Mouse (Mus musculus) cortical plate, adult 2 months (tissue): ENCODE results near the gene Sh3rf3. TPM values are rescaled to one million over a fixed set of nuclear protein-coding genes. Genes with fewer than 3 reads are reported as not detected.

ENCODE experiments used
- H3K27ac ChIP-seq: fragments of 200-500 bp; 2 replicates; pipeline ENCODE4 v1.5.1; 2012; ENCODE audit warnings: low read length, control low read depth, inconsistent platforms; ENCODE audit not compliant: insufficient read depth
- H3K4me1 ChIP-seq: fragments of 200-500 bp; 2 replicates; pipeline ENCODE4 v1.6.1; 2011; ENCODE audit warnings: low read length; ENCODE audit not compliant: control insufficient read depth, insufficient read depth
- H3K4me3 ChIP-seq: fragments of 200-500 bp; 2 replicates; pipeline ENCODE4 v1.5.1; 2011; ENCODE audit warnings: mild to moderate bottlenecking, low read length, control low read depth; ENCODE audit not compliant: insufficient read depth
- CTCF ChIP-seq: fragments of 200-500 bp; IDR thresholded peaks from 2 replicates; pipeline ENCODE4 v1.5.1; 2011; ENCODE audit warnings: mild to moderate bottlenecking, control low read depth, low read length; ENCODE audit not compliant: insufficient read depth; ENCODE audit errors: extremely low read depth
- POLR2A ChIP-seq: fragments of 200-500 bp; IDR thresholded peaks from 2 replicates; pipeline ENCODE4 v1.6.1; 2011; ENCODE audit warnings: mild to moderate bottlenecking, low read length, control low read depth; ENCODE audit not compliant: insufficient read depth; ENCODE audit errors: extremely low read depth
- polyA plus RNA-seq: library from polyadenylated mRNA; depleted of rRNA; stranded (reverse); fragments of >200 nt; gene quantifications from 2 replicates; pipeline ENCODE4 v1.2.3, GENCODE M21; 2012

The Sh3rf3 gene
- polyA plus RNA-seq, 1 experiment = 22.9 TPM

DNA sequence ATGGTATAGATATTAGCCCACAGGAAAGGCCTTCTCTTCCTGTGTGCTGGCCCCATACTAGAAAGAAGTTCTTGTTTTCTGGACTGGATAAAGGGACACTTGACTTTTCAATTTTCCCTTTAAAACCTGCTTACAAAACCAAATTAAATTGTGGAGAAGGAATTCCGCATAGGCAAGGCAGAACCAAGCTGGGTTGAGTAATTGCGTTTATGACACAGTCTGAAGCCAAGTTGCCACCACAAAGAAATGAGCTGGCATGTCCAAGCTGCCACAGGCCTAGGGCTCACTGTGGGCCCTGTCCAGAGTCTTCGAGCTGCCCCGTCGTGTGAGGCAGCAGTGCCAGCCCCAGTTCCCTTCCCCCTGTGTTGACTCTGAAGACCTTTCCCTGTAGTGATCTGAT lies 156.2 kb downstream of the Sh3rf3 start:
- H3K4me1 ChIP-seq = no peaks in the 10 kb centered on the region
- H3K27ac ChIP-seq = no peak overlapping the region
- TF ChIP-seq CTCF (no peak), POLR2A (no peak)
- no peak overlapping the region for H3K4me3 ChIP-seq

DNA sequence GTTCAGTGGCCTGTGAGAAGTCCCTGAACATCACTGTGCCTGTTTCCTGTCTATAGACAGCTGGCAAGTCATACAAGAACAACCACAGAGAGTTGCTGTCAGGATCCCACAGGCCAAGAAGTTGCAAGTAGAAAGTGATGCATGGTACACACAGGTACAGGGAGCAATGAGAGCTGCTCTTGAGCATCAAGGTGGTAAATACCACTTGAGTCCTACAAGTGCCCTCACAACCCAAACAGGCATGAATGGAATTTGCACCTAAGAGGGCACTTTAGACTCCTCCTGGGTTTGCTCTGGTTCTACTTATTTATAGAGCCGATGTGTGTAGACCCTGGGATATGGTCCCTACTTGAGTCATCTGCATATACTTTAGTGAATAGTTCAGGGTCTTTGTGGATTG lies 159.0 kb downstream of the Sh3rf3 start:
- H3K4me1 ChIP-seq = no peaks in the 10 kb centered on the region
- no peak overlapping the region for H3K27ac ChIP-seq
- no peak overlapping the region for H3K4me3 ChIP-seq
- TF ChIP-seq POLR2A (no peak), CTCF (no peak)

DNA sequence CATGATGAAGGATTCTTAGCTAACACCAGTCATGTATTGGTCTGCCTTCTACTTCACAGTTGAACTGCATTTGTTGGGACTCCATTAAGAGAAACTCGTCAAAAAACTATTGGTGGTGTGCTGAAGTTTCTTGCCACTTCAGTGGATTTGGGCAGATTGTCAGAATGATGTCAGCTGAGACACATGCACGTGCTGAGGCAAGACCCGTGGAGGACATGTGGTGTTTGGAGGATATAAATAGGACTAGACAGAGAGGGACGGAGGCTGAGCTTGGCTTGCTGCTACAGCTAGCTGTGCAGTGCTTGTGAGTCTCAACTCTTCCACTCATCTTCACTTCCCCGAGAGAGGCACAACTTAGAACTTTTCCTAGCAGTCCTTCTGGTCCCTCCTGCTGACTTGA lies 161.0 kb downstream of the Sh3rf3 start:
- no peak for TF ChIP-seq CTCF
- TF ChIP-seq POLR2A = no peak
- Histone ChIP-seq H3K4me3 (no peak overlapping the region), H3K27ac (no peak overlapping the region), H3K4me1 (no peaks in the 10 kb centered on the region)

DNA sequence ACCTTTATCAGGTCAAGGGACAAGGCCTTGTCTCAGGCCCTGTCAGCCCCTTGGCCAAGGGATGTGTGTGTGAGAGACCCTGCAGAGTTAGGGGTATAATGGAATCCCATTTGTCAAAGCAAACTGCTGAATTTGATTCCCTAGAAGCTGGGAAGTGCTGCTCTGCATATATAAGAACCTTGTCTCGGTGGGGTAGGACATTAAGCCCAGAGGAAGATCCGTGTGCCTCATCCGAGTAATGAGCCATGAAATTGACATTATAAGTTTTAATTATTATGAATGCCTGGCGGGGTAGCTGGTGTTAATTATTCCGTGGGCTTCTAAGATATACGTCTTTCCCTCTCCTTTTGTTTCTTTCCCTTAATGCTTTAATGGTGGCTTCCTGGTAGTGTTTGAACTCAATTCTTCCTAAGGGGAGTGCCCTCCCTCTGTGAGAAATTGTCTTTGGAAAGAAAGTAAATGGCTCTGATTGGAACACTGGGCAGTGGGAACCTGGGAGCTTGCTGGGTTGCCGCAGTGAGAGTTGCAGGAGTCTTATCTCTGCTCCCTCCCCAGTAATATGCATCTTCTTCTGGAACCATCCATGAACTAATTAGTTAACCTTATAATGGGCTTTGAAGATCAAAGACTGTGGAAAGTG lies 166.3 kb downstream of the Sh3rf3 start:
- no peak overlapping the region for H3K4me3 ChIP-seq
- H3K4me1 ChIP-seq = 0 out of 2 replicates have a peak, but pooled peaks cover 2% of the 10 kb centered on the region
- no peak for TF ChIP-seq CTCF
- no peak for TF ChIP-seq POLR2A
- H3K27ac ChIP-seq = no peak overlapping the region

DNA sequence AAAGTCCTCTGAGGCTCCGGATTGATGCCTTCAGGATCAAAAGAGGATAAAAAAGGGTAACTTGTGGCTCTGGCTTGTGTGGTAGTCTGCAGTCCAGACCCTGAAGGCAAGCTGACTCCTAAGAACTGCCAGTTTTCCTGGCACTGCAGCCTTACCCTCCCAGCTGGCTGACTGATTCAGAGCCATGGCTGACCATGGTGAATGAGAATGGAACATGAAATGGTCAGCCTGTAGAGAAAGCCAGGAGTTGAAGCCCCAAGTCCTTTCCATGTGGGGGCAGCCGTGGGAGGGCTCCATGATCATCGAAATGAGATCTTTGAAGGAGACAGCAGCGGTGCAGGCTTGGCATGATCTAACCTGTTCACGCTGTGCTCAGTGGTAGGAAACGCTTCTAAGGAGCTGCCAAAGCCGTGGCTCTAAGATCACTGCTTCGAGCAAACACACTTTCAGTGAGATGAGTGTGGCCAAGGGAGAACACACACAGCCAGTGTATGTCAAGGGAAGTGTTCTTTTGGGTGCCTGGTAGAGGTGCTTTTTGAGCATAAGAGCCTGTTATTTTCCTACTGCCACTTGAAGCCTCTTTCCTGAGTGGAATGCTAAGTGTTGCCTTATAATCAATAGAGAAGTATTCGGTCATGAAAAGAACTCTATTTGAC lies 168.6 kb downstream of the Sh3rf3 start:
- no peak for TF ChIP-seq POLR2A
- no peak for TF ChIP-seq CTCF
- H3K27ac ChIP-seq = no peak overlapping the region
- H3K4me3 ChIP-seq = no peak overlapping the region
- H3K4me1 ChIP-seq = 0 out of 2 replicates have a peak, but pooled peaks cover 2% of the 10 kb centered on the region

DNA sequence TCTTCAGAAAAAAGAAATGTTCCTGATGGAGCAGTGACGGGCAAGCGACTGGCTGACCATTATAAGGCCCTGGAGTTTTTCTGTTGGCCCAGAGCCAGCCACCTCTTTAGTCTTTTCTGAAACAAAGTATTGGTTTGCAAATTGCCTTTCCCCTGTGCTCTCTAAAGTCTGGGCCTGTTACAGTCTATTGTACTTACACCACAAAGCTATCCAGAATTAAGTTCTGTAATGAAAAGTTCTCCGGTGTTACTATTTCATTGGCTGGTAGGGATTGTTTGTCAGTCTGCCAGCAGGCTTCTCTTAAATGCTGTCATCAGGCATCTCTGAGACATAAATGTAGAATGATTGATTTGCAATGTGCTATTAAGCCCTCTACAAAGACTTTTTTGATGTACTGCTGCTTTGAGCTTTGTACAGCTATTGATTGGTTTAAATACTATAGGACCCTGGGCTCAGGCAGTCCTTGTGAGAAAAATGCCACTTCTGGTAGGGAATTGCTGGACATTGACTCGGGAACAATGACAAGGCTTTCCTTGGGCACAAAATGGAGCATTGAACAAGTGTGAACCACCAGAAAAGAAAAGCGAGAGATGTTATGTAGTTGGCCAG lies 169.5 kb downstream of the Sh3rf3 start:
- H3K27ac ChIP-seq = no peak overlapping the region
- TF ChIP-seq POLR2A = no peak
- TF ChIP-seq CTCF = no peak
- 0 out of 2 replicates have a peak, but pooled peaks cover 2% of the 10 kb centered on the region for H3K4me1 ChIP-seq
- no peak overlapping the region for H3K4me3 ChIP-seq

DNA sequence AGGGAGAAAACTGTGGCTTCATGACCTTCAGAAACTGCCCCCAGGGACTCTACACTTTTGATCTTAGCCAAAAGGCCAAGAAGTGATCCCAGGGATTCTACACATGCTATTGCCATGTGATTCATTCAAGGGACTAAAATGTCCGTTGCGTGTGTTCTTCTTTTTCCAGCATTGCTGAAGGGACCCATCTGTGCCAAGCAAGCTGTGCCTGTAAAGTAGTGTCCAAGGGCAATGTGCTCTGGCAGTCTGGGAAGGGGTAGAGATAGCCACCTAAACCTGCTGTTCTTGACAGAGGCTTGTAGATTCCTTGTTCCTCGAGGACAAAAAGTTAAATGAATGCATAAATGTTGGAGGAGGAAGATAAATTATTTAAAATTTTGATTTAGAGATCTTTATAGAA lies 178.5 kb downstream of the Sh3rf3 start:
- no peak overlapping the region for H3K4me3 ChIP-seq
- TF ChIP-seq POLR2A = no peak
- no peak for TF ChIP-seq CTCF
- H3K27ac ChIP-seq = no peak overlapping the region
- no peaks in the 10 kb centered on the region; the same call in 1 of the 2 replicates for H3K4me1 ChIP-seq

DNA sequence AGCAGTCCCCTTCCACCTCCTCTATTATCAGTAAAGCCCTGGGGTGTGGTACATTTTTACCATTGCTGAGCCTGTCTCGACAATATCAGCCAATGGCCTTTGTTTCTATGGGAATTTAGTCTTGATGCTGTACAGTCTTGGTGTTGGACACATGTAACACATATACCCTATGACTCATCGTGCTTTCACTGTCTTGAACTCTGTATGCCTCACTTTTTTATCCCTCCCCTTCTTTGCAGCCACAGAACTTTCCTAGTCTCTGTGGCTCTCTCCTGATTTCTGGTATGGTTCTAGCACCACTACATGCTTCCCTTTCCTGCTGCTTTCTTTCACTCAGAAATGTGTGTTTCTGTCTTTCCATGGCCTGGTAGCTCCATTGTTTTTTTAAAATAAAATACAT lies 181.6 kb downstream of the Sh3rf3 start:
- Histone ChIP-seq H3K4me1 (no peaks in the 10 kb centered on the region; the same call in 1 of the 2 replicates), H3K4me3 (no peak overlapping the region), H3K27ac (no peak overlapping the region)
- TF ChIP-seq POLR2A (no peak), CTCF (no peak)

DNA sequence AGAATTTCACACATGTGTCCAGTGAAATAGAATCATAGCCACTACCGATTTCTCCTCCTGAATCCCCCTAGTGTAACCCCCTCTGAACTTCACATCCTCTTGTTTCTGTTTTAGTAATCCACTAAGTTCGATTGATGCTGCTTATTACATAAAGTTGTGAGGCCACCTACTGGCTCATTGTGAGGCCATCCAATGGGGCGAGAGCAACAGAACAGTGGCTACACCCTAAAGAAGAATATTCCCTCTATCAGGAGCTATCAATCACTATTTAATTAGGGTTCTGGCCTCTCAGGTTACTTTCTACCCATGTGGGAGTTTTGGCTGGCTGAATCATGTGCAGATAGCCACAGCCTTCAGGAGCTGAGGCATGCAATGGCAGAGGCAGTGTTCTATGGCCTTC lies 182.0 kb downstream of the Sh3rf3 start:
- no peaks in the 10 kb centered on the region; the same call in 1 of the 2 replicates for H3K4me1 ChIP-seq
- TF ChIP-seq CTCF (no peak), POLR2A (no peak)
- no peak overlapping the region for H3K4me3 ChIP-seq
- H3K27ac ChIP-seq = no peak overlapping the region

DNA sequence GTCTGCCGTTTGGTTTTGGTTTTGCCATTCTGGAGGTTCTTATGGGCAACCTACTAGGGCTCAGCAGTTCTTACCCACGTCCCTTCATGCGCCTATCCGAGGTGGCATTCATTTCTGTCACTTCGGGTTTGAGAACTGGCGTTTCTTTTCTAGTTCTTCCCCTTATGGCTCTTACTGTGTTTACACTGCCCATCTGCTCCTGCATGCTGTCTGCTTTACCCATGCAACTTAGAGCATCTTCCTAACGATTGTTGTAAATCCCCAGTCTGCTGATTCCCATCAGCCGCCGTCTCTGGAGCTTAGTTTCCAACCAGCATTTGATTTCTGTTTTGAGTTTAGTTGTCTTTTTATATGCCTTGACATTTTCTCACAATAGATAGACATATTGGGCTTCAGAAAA lies 189.2 kb downstream of the Sh3rf3 start:
- Histone ChIP-seq H3K27ac (no peak overlapping the region), H3K4me3 (no peak overlapping the region), H3K4me1 (peaks cover 6% of the 10 kb centered on the region)
- TF ChIP-seq CTCF (no peak), POLR2A (no peak)
